In genomic region chr11:116087194-116088130, GRCm38 (mm10) we compare ENCODE assay signal across 8 mouse cellular contexts. TPM values are rescaled to one million over a fixed set of nuclear protein-coding genes. Genes with fewer than 3 reads are reported as not detected.
A peak's percentile ranks its signal among the peaks of the same experiment; 100 is the strongest.
DNase-seq lines count a peak whose midpoint lies in the region; ATAC-seq lines count a peak whose summit lies in the region.

No protein-coding gene starts in this region.

- H3K9ac ChIP-seq in embryonic facial prominence, embryonic 13.5 days: peak overlapping the region; percentile 53; the same call in 1 of the 2 replicates

- peaks cover 17% of the 10 kb centered on the region for H3K36me3 ChIP-seq in embryonic facial prominence, embryonic 13.5 days

- H3K9me3 ChIP-seq in embryonic facial prominence, embryonic 13.5 days: no peaks in the 10 kb centered on the region

- DNase-seq in 416B (ENCODE audit: low read depth) (peak; percentile 94), liver (peak; percentile 93)
- DNase-seq in adrenal gland, postnatal 25 days: peak; percentile 90
- DNase-seq in heart, adult 9 months (ENCODE audit: low spot score in 2 of 2): peak; percentile 87 to 90
- DNase-seq in kidney, adult 9 months: peak; percentile 94
- peak; percentile 59 to 77 for DNase-seq in monocyte, adult 2 months (ENCODE audit: low read depth in 1 of 2, low spot score in 2 of 2)
- peak; percentile 91 to 96 for DNase-seq in spleen, postnatal 4 days (ENCODE audit: low spot score in 2 of 2)

- H3K4me3 ChIP-seq in embryonic facial prominence, embryonic 13.5 days: peak overlapping the region; percentile 44

- peak overlapping the region; percentile 17; the same call in 1 of the 2 replicates for H3K27ac ChIP-seq in embryonic facial prominence, embryonic 13.5 days

- peak; percentile 63 for ATAC-seq in embryonic facial prominence, embryonic 13.5 days (ENCODE audit: insufficient number of reproducible peaks, insufficient read depth, low FRiP score, low TSS enrichment, low read depth)

- 2% methylated on average over 31 of the region's 31 CpGs for WGBS in embryonic facial prominence, embryonic 13.5 days

- H3K4me1 ChIP-seq in embryonic facial prominence, embryonic 13.5 days: peaks cover 18% of the 10 kb centered on the region

- no peaks in the 10 kb centered on the region for H3K27me3 ChIP-seq in embryonic facial prominence, embryonic 13.5 days

- peak overlapping the region; percentile 61 for H3K4me2 ChIP-seq in embryonic facial prominence, embryonic 13.5 days

RNA-seq across cellular contexts. Expression of gene Wbp2, which starts 0.7 kb away (rescaled TPM):
- total RNA-seq in adrenal gland, postnatal 25 days (2021): 189 and 195 TPM in 2 replicates
- polyA plus RNA-seq in embryonic facial prominence, embryonic 13.5 days (2015; fragmentation: Nextera tagmentation; extraction: Ambion mirVana): 48.8 and 52.0 TPM in 2 replicates

RNA-seq across cellular contexts. Expression of gene Unc13d, which starts 9.7 kb away (rescaled TPM):
- 0.24 and 0.79 TPM in 2 replicates for total RNA-seq in adrenal gland, postnatal 25 days (2021)
- 2.7 and 2.9 TPM in 2 replicates for polyA plus RNA-seq in embryonic facial prominence, embryonic 13.5 days (2015; fragmentation: Nextera tagmentation; extraction: Ambion mirVana)

RNA-seq across cellular contexts. Expression of gene Trim47, which starts 39.5 kb away (rescaled TPM):
- total RNA-seq in adrenal gland, postnatal 25 days (2021): 17.1 and 20.2 TPM in 2 replicates
- 8.6 and 9.4 TPM in 2 replicates for polyA plus RNA-seq in embryonic facial prominence, embryonic 13.5 days (2015; fragmentation: Nextera tagmentation; extraction: Ambion mirVana)

RNA-seq across cellular contexts. Expression of gene Trim65, which starts 43.5 kb away (rescaled TPM):
- 12.2 and 12.9 TPM in 2 replicates for total RNA-seq in adrenal gland, postnatal 25 days (2021)
- polyA plus RNA-seq in embryonic facial prominence, embryonic 13.5 days (2015; fragmentation: Nextera tagmentation; extraction: Ambion mirVana): 2.8 and 3.2 TPM in 2 replicates

RNA-seq across cellular contexts. Expression of gene Mrpl38, which starts 51.2 kb away (rescaled TPM):
- total RNA-seq in adrenal gland, postnatal 25 days (2021): 86.5 and 103 TPM in 2 replicates
- 75.2 and 80.0 TPM in 2 replicates for polyA plus RNA-seq in embryonic facial prominence, embryonic 13.5 days (2015; fragmentation: Nextera tagmentation; extraction: Ambion mirVana)

Comparison
In these comparisons a context has a peak if more than half of its experiments do, and no peak if none do; other contexts are left out.
1. Peak in every context shown above with its lines: DNase-seq, ATAC-seq, H3K4me3 ChIP-seq and H3K27ac ChIP-seq.